Mouse (Mus musculus) midbrain, postnatal 0 days (tissue): ENCODE measurements around the gene B3gnt3. TPM values are rescaled to one million over a fixed set of nuclear protein-coding genes. Genes with fewer than 3 reads are reported as not detected.

Experiments used
- ATAC-seq: fragments of 200-750 bp; cut with Nextera tagmentation; 2 replicates; pipeline ENCODE4 v1.8.0; 2017; ENCODE audit warnings: moderate number of reproducible peaks, mild to moderate bottlenecking, moderate TSS enrichment, moderate library complexity; ENCODE audit not compliant: low FRiP score
- DNase-seq: peaks from one replicate; pipeline ENCODE4 v3.0.0-alpha.2; 2015; ENCODE audit warnings: low spot score
- H3K27ac ChIP-seq: fragments of 300-500 bp; sonication (generic); 2 replicates; pipeline ENCODE4 v1.5.1; 2014; ENCODE audit warnings: low read depth, mild to moderate bottlenecking, low read length, mixed read lengths
- H3K27me3 ChIP-seq: fragments of 300-500 bp; sonication (generic); 2 replicates; pipeline ENCODE4 v1.6.1; 2014; ENCODE audit warnings: low read length, control low read depth, mixed read lengths; ENCODE audit not compliant: insufficient read depth
- H3K36me3 ChIP-seq: fragments of 300-500 bp; sonication (generic); 2 replicates; pipeline ENCODE4 v1.6.1; 2014; ENCODE audit warnings: low read length, control low read depth, mixed read lengths; ENCODE audit not compliant: insufficient read depth
- H3K4me1 ChIP-seq: fragments of 300-500 bp; sonication (generic); 2 replicates; pipeline ENCODE4 v1.6.1; 2014; ENCODE audit warnings: mild to moderate bottlenecking, control low read depth, antibody characterized with exemption, low read length, mixed read lengths; ENCODE audit not compliant: insufficient read depth
- H3K4me2 ChIP-seq: fragments of 300-500 bp; sonication (generic); 2 replicates; pipeline ENCODE4 v1.6.1; 2014; ENCODE audit warnings: low read depth, mild to moderate bottlenecking, low read length, mixed read lengths; ENCODE audit not compliant: poor library complexity, severe bottlenecking
- H3K4me3 ChIP-seq: fragments of 300-500 bp; sonication (generic); 2 replicates; pipeline ENCODE4 v1.5.1; 2014; ENCODE audit warnings: low read depth, mild to moderate bottlenecking, low read length, moderate library complexity
- H3K9ac ChIP-seq: fragments of 300-500 bp; sonication (generic); replicated peaks from 2 replicates; pipeline ENCODE4 v1.6.1; 2014; ENCODE audit warnings: mild to moderate bottlenecking, low read length, moderate library complexity, mixed read lengths; ENCODE audit not compliant: poor library complexity, severe bottlenecking
- H3K9me3 ChIP-seq: fragments of 300-500 bp; sonication (generic); 2 replicates; pipeline ENCODE4 v1.6.1; 2016; ENCODE audit warnings: low read length, control low read depth
- CTCF ChIP-seq: IDR thresholded peaks from 2 replicates; pipeline ENCODE4 v1.5.1; 2016; ENCODE audit warnings: antibody characterized with exemption, mild to moderate bottlenecking
- WGBS: fragments of 180-500 bp; shearing (Covaris S2); extraction: QIAGEN DNeasy Blood & Tissue Kit; methylation state at CpG from one replicate; pipeline ENCODE4 v1.1.7; 2014; 5-methylcytosine and 5-hydroxymethylcytosine counted together
- polyA plus RNA-seq: library from polyadenylated mRNA; unstranded; fragments of >200 nt; fragmentation: Nextera tagmentation; extraction: Ambion mirVana; gene quantifications from 2 replicates; pipeline ENCODE4 v1.2.1, GENCODE M21; 2015
- total RNA-seq: library from RNA; depleted of rRNA; stranded (reverse); fragments of >200 nt; gene quantifications from 2 replicates; pipeline ENCODE4 v1.2.3, GENCODE M21; 2014

The B3gnt3 gene
- total and polyA plus RNA-seq, 2 experiments from 2014 or later: 0.31 to 1.6 TPM

DNA sequence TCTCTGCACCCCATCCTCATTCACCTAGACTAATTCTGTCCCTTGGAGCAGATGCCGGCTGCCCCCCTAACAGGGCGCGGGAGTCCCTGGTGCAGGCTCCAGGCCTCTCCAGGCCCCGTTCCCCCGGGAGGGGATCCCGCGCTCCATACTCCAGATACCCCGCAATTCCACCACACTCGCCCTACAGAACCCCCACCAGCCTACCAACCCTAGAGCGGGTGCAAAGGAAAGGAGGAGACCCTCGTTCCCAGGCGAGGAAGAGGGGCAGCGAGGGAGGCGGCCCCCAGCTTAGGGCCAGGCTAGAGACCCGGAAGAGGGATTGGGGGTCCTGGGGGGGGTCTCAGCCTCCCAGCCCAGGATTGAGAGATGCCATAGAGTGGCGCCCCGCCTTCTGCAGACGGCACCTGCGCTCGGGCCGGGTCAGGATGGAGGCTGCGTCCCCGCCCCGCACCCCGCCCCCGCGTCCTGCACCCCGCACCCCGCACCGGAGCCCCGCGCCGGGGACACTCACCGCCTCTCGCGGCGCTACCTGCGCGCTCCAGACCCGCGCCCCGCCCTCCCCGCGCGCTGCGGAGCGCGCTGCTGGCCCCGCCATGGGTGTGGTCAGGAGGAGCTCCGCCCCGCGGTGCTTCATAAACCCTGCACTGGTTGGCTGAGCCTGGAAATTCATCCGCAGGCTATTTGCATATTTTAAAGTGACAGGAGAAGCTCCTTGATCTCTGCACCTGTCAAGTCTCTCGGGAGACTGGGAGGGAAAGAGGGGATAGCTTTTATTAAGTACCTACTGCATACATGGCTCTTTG lies 23.7 kb upstream of the B3gnt3 start, which contains the start of gene Fcho1:
Gene Fcho1, minus strand, starts transcription at position 595 of the 803 bp plus-strand sequence.
- no peaks in the 10 kb centered on the region for H3K36me3 ChIP-seq

GRCm38 (mm10) chr8:71724389-71724788 lies 22.8 kb upstream of the B3gnt3 start:
- DNase-seq (no peak), ATAC-seq (no peak)
- no peaks in the 10 kb centered on the region for H3K36me3 ChIP-seq
- H3K9ac ChIP-seq: peak overlapping the region; percentile 97; the same call in 1 of the 2 replicates
- H3K4me1 ChIP-seq: peaks cover 19% of the 10 kb centered on the region
- peak overlapping the region; percentile 82 for H3K4me3 ChIP-seq
- no peak for TF ChIP-seq CTCF
- 77% methylated on average over 4 of the region's 4 CpGs for WGBS
- no peaks in the 10 kb centered on the region for H3K9me3 ChIP-seq
- no peaks in the 10 kb centered on the region for H3K27me3 ChIP-seq
- H3K27ac ChIP-seq: peak overlapping the region; percentile 84; the same call in 1 of the 2 replicates
- H3K4me2 ChIP-seq: peak overlapping the region; percentile 86

More for the DNA sequence above, 23.7 kb upstream of the B3gnt3 start, which contains the start of gene Fcho1:
- H3K27ac ChIP-seq: peak within 1 kb of the TSS; percentile 84
- H3K9me3 ChIP-seq: no peaks in the 10 kb centered on the region
- no peaks in the 10 kb centered on the region for H3K27me3 ChIP-seq
- peak within 1 kb of the TSS; percentile 97 for H3K9ac ChIP-seq
- H3K4me2 ChIP-seq: peak within 1 kb of the TSS; percentile 86
- DNase-seq: peak; percentile 97
- TF ChIP-seq CTCF: peak; percentile 28
- under 1% methylated on average over 45 of the region's 54 CpGs for WGBS
- ATAC-seq: peak; percentile 87
- peak within 1 kb of the TSS; percentile 82 for H3K4me3 ChIP-seq
- H3K4me1 ChIP-seq: peaks cover 12% of the 10 kb centered on the region

DNA sequence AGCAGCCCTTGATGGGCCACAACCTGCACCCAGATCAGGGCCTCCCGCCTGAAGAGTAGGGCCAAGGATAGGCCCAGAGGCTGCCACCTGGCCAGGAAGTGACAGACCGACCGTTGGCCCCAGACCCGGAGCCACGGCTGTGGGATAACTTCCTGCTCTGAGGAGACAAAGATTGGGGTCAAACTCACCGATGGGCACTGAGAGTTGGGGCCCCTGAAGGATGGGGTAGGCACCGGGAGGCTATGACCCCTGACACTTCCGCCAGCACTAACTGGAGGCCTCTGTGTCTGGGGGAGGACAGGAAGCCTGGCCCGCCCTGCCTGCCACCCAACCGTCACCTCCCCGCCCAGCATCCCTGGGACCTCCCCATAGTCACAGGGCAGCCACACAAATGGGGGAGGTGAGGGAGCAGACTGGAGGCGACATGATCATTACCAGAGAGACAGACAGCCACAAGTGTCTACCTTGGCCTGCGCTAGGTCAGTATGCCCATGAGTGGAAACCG lies 21.5 kb upstream of the B3gnt3 start:
- Histone ChIP-seq H3K27me3 (no peaks in the 10 kb centered on the region), H3K36me3 (no peaks in the 10 kb centered on the region; the same call in 1 of the 2 replicates), H3K4me1 (peaks cover 32% of the 10 kb centered on the region), H3K9ac (no peak overlapping the region), H3K27ac (no peak overlapping the region), H3K4me2 (no peak overlapping the region), H3K9me3 (no peaks in the 10 kb centered on the region), H3K4me3 (no peak overlapping the region)
- DNase-seq (no peak), ATAC-seq (no peak)
- WGBS: 75% methylated on average over 14 of the region's 14 CpGs
- no peak for TF ChIP-seq CTCF

GRCm38 (mm10) chr8:71719928-71720457 lies 18.4 kb upstream of the B3gnt3 start:
- WGBS: 14% methylated on average over 7 of the region's 7 CpGs
- peak overlapping the region; percentile 32 for H3K4me2 ChIP-seq
- peak overlapping the region; percentile 65 for H3K27ac ChIP-seq
- H3K4me3 ChIP-seq: no peak overlapping the region
- ATAC-seq (peak; percentile 73), DNase-seq (peak; percentile 94)
- peaks cover 11% of the 10 kb centered on the region for H3K36me3 ChIP-seq
- no peak overlapping the region; the same call in 1 of the 2 replicates for H3K9ac ChIP-seq
- H3K9me3 ChIP-seq: no peaks in the 10 kb centered on the region
- no peaks in the 10 kb centered on the region for H3K27me3 ChIP-seq
- H3K4me1 ChIP-seq: peaks cover 33% of the 10 kb centered on the region
- TF ChIP-seq CTCF: no peak; the same call in 1 of the 2 replicates

- H3K27me3 ChIP-seq: no peaks in the 10 kb centered on the region
- DNase-seq (peak; percentile 82), ATAC-seq (no peak)
- no peak overlapping the region for H3K9ac ChIP-seq
- no peak overlapping the region for H3K4me2 ChIP-seq
- H3K4me1 ChIP-seq: peaks cover 29% of the 10 kb centered on the region
- TF ChIP-seq CTCF: no peak
- WGBS: 17% methylated on average over 4 of the region's 4 CpGs
- H3K36me3 ChIP-seq: peaks cover 17% of the 10 kb centered on the region
- H3K4me3 ChIP-seq: no peak overlapping the region
- H3K9me3 ChIP-seq: no peaks in the 10 kb centered on the region
- H3K27ac ChIP-seq: peak overlapping the region; percentile 65
Observed at GRCm38 (mm10) chr8:71719218-71719617, 17.6 kb upstream of the B3gnt3 start.

DNA sequence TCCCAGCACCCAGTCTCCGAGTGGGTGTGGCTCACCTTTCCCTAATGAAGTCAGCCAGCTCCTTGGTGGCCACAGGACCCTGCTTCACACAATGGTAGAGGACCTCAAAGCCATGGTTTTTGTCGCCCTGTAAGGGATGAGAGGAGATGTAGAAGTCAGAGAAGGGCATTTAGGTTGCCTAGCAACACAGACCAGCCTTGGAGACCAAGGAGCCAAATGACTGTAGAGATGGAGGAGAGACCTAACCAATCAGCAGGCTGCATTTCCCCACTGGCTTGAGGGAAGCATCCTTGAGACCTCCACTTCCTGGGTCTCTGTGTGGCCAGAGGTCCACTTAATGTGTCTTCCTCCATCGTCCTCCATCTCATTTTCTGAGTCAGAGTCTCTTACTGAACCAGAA lies 16.7 kb upstream of the B3gnt3 start:
- H3K27ac ChIP-seq: no peak overlapping the region
- H3K4me3 ChIP-seq: no peak overlapping the region
- no peaks in the 10 kb centered on the region for H3K9me3 ChIP-seq
- 27% methylated on average over 3 of the region's 3 CpGs for WGBS
- H3K36me3 ChIP-seq: peaks cover 21% of the 10 kb centered on the region
- no peak for TF ChIP-seq CTCF
- H3K9ac ChIP-seq: no peak overlapping the region
- H3K27me3 ChIP-seq: no peaks in the 10 kb centered on the region
- no peak overlapping the region for H3K4me2 ChIP-seq
- DNase-seq (peak; percentile 69), ATAC-seq (no peak)
- peaks cover 24% of the 10 kb centered on the region for H3K4me1 ChIP-seq
